Mouse (Mus musculus) small intestine, adult 2 months (tissue): ENCODE results near the gene Slc4a3. TPM values are rescaled to one million over a fixed set of nuclear protein-coding genes. Genes with fewer than 3 reads are reported as not detected.

ENCODE experiments used
- H3K27ac ChIP-seq: fragments of 200-500 bp; 2 replicates; pipeline ENCODE4 v1.5.1; 2012; ENCODE audit warnings: low read depth, low read length, control low read depth, inconsistent platforms; ENCODE audit not compliant: insufficient read depth
- H3K27me3 ChIP-seq: fragments of 200-500 bp; 2 replicates; pipeline ENCODE4 v1.6.1; 2012; ENCODE audit warnings: mild to moderate bottlenecking, moderate library complexity, low read length, inconsistent platforms; ENCODE audit not compliant: control insufficient read depth, insufficient read depth
- H3K36me3 ChIP-seq: fragments of 200-500 bp; 2 replicates; pipeline ENCODE4 v1.6.1; 2012; ENCODE audit warnings: mild to moderate bottlenecking, low read length, control low read depth, inconsistent platforms; ENCODE audit not compliant: control insufficient read depth, insufficient read depth
- H3K4me1 ChIP-seq: fragments of 200-500 bp; 2 replicates; pipeline ENCODE4 v1.6.1; 2012; ENCODE audit warnings: low read length, inconsistent platforms, mixed read lengths; ENCODE audit not compliant: control insufficient read depth, insufficient read depth, insufficient read length
- H3K4me3 ChIP-seq: fragments of 200-500 bp; 2 replicates; pipeline ENCODE4 v1.5.1; 2012; ENCODE audit warnings: low read depth, mild to moderate bottlenecking, control low read depth, inconsistent platforms, low read length, moderate library complexity
- CTCF ChIP-seq: fragments of 200-500 bp; IDR thresholded peaks from 2 replicates; pipeline ENCODE4 v1.5.1; 2012; ENCODE audit warnings: low read depth, mild to moderate bottlenecking, control low read depth, inconsistent platforms, low read length, moderate library complexity, mixed read lengths; ENCODE audit not compliant: insufficient replicate concordance, insufficient read length; ENCODE audit errors: extremely low read depth
- POLR2A ChIP-seq: fragments of 200-500 bp; IDR thresholded peaks from 2 replicates; pipeline ENCODE4 v1.6.1; 2012; ENCODE audit warnings: low read depth, mild to moderate bottlenecking, control low read depth, inconsistent platforms, low read length, moderate library complexity
- WGBS: fragments of 180-500 bp; shearing (Covaris S2); methylation state at CpG from one replicate; pipeline ENCODE4 v1.1.7; 2018; 5-methylcytosine and 5-hydroxymethylcytosine counted together
- polyA plus RNA-seq: library from polyadenylated mRNA; depleted of rRNA; stranded (reverse); fragments of >200 nt; gene quantifications from 2 replicates; pipeline ENCODE4 v1.2.3, GENCODE M21; 2012; rRNA removed

Gene Slc4a3
- polyA plus RNA-seq, 1 experiment, result 4.5 TPM

GRCm38 (mm10) chr1:75603584-75603983 is 57.5 kb downstream of the Slc4a3 start:
- no peak overlapping the region for H3K4me3 ChIP-seq
- no peaks in the 10 kb centered on the region for H3K27me3 ChIP-seq
- TF ChIP-seq CTCF (no peak), POLR2A (no peak)
- WGBS, result 86% methylated on average over 7 of the region's 7 CpGs
- H3K4me1 ChIP-seq, result no peaks in the 10 kb centered on the region
- H3K36me3 ChIP-seq, result no peaks in the 10 kb centered on the region
- no peak overlapping the region for H3K27ac ChIP-seq

GRCm38 (mm10) chr1:75608225-75608624 is 62.2 kb downstream of the Slc4a3 start:
- H3K27ac ChIP-seq, result no peak overlapping the region
- H3K36me3 ChIP-seq, result no peaks in the 10 kb centered on the region
- H3K4me3 ChIP-seq, result no peak overlapping the region
- WGBS, result 78% methylated on average over 7 of the region's 7 CpGs
- H3K27me3 ChIP-seq, result no peaks in the 10 kb centered on the region
- no peaks in the 10 kb centered on the region for H3K4me1 ChIP-seq
- TF ChIP-seq CTCF (no peak), POLR2A (no peak)

- Histone ChIP-seq H3K4me1 (no peaks in the 10 kb centered on the region), H3K36me3 (no peaks in the 10 kb centered on the region), H3K4me3 (no peak overlapping the region), H3K27me3 (no peaks in the 10 kb centered on the region), H3K27ac (no peak overlapping the region)
- TF ChIP-seq POLR2A (no peak), CTCF (no peak)
- WGBS, result 77% methylated on average over 11 of the region's 11 CpGs
These were observed 62.7 kb downstream of the Slc4a3 start for GRCm38 (mm10) chr1:75608625-75609263.

DNA sequence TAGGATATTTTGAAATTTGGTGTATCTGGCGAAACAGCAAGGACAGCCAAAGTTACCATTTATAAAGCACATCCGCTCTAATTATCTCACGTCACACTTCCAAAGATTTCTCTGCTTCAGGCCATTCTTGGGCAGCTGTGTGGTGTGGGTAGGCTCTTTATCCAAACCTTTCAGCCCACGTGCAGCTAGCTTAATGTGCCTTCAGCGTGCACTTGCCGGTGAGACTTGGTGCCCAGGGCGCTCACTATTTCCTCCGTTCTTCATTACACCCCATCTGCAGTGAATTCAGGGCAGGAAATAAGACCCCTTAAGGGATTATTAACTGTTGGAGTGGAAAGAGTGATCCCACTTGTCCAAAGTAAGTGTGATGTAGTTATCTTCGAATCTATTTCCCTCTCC is 63.2 kb downstream of the Slc4a3 start:
- Histone ChIP-seq H3K4me1 (no peaks in the 10 kb centered on the region), H3K36me3 (no peaks in the 10 kb centered on the region), H3K27me3 (no peaks in the 10 kb centered on the region), H3K4me3 (no peak overlapping the region), H3K27ac (no peak overlapping the region)
- 87% methylated on average over 9 of the region's 9 CpGs for WGBS
- no peak for TF ChIP-seq CTCF
- no peak for TF ChIP-seq POLR2A

DNA sequence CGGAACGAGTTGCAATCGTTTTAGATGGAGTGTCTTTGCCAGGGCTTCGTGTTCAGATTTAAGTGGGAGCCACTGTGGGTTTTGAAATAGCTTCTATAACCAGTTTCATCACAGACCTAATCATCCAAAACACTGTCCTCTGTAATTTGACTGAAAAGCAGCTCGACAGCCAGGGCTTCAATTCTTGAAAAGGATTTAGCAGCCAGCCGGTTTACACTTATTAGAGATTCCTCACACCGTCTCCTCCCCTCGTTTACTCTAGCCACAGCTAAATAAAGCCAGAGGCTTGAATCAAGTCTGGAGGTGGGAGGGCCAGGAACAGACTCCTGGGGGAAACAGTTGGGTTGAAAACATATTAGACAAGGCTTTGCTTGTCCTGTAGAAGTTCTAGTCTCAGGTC is 64.5 kb downstream of the Slc4a3 start:
- H3K36me3 ChIP-seq, result no peaks in the 10 kb centered on the region
- WGBS, result 32% methylated on average over 8 of the region's 8 CpGs
- no peak overlapping the region for H3K4me3 ChIP-seq
- no peaks in the 10 kb centered on the region for H3K4me1 ChIP-seq
- TF ChIP-seq CTCF, result no peak
- no peak for TF ChIP-seq POLR2A
- no peak overlapping the region for H3K27ac ChIP-seq
- no peaks in the 10 kb centered on the region for H3K27me3 ChIP-seq

Other genes with a start within 250 kb of the Slc4a3 start
- gene Dnpep, start 228.3 kb upstream of the Slc4a3 start, polyA plus RNA-seq, result 157 and 865 TPM in 2 replicates
- gene Des, start 185.9 kb upstream of the Slc4a3 start, polyA plus RNA-seq, result 152 and 216 TPM in 2 replicates
- 21.5 and 23.2 TPM in 2 replicates for gene Speg, start 171.0 kb upstream of the Slc4a3 start, polyA plus RNA-seq
- 121 and 187 TPM in 2 replicates for gene Gmppa, start 110.3 kb upstream of the Slc4a3 start, polyA plus RNA-seq
- gene Asic4, start 95.8 kb upstream of the Slc4a3 start, polyA plus RNA-seq, result 0.05 TPM in 1 of 2 replicates, not detected in the other
- 29.8 and 40.2 TPM in 2 replicates for gene Chpf, start 67.0 kb upstream of the Slc4a3 start, polyA plus RNA-seq
- gene Tmem198, start 66.7 kb upstream of the Slc4a3 start, polyA plus RNA-seq, result 2.7 and 3.6 TPM in 2 replicates
- 4.3 and 6.3 TPM in 2 replicates for gene Obsl1, start 39.8 kb upstream of the Slc4a3 start, polyA plus RNA-seq
- gene Inha, start 39.2 kb upstream of the Slc4a3 start, polyA plus RNA-seq, result 4.2 and 6.5 TPM in 2 replicates
- 13.1 and 20.5 TPM in 2 replicates for gene Stk11ip, start 24.7 kb upstream of the Slc4a3 start, polyA plus RNA-seq